Comparison of ENCODE assay signal across 9 mouse cellular contexts in genomic region chr11:35668138-35668537, GRCm38 (mm10).
A peak's percentile ranks its signal among the peaks of the same experiment; 100 is the strongest.
DNase-seq lines count a peak whose midpoint lies in the region; ATAC-seq lines count a peak whose summit lies in the region.
"Had no signal": no experiment of that assay in that cellular context is flagged by ENCODE, and none has a peak within 500 bp of the region (broad histone marks: within the 10 kb centered on the region; RNA-seq: fewer than 3 reads in every experiment).

No protein-coding gene starts in this region.

- no peaks in the 10 kb centered on the region for H3K9me3 ChIP-seq in hindbrain, embryonic 16.5 days (ENCODE audit: control insufficient read depth, low read length)
- H3K9me3 ChIP-seq in hindbrain, embryonic 10.5 days = no peaks in the 10 kb centered on the region
- no peaks in the 10 kb centered on the region for H3K9me3 ChIP-seq in heart, embryonic 10.5 days
- H3K9me3 ChIP-seq: embryonic facial prominence, embryonic 15.5 days had no signal

- WGBS in hindbrain, embryonic 16.5 days = 25% methylated on average over 3 of the region's 3 CpGs
- WGBS in hindbrain, embryonic 10.5 days = 61% methylated on average over 3 of the region's 3 CpGs
- 40% methylated on average over 3 of the region's 3 CpGs for WGBS in heart, embryonic 10.5 days

- no peak overlapping the region for H3K9ac ChIP-seq in hindbrain, embryonic 16.5 days (ENCODE audit: low read depth, low read length)
- H3K9ac ChIP-seq: embryonic facial prominence, embryonic 15.5 days had no signal

- peaks cover 5% of the 10 kb centered on the region for H3K27me3 ChIP-seq in hindbrain, embryonic 16.5 days (replicated peaks; ENCODE audit: control insufficient read depth, insufficient read depth, low read length)
- peaks cover 30% of the 10 kb centered on the region for H3K27me3 ChIP-seq in hindbrain, embryonic 10.5 days (ENCODE audit: insufficient read depth, poor library complexity, severe bottlenecking)
- no peaks in the 10 kb centered on the region for H3K27me3 ChIP-seq in heart, embryonic 10.5 days (ENCODE audit: insufficient read depth, poor library complexity, severe bottlenecking)
- H3K27me3 ChIP-seq: embryonic facial prominence, embryonic 15.5 days had no signal

- ATAC-seq in hindbrain, embryonic 16.5 days = 0 out of 2 replicates have a peak, but pooled peaks have one; percentile 40

- peaks cover 4% of the 10 kb centered on the region; the same call in 1 of the 2 replicates for H3K4me1 ChIP-seq in hindbrain, embryonic 16.5 days (ENCODE audit: control insufficient read depth, insufficient read depth, low read depth, low read length)
- peaks cover 11% of the 10 kb centered on the region for H3K4me1 ChIP-seq in hindbrain, embryonic 10.5 days (replicated peaks)
- H3K4me1 ChIP-seq in heart, embryonic 10.5 days = 0 out of 2 replicates have a peak, but pooled peaks cover 5% of the 10 kb centered on the region
- H3K4me1 ChIP-seq: embryonic facial prominence, embryonic 15.5 days had no signal

- no peaks in the 10 kb centered on the region for H3K36me3 ChIP-seq in hindbrain, embryonic 16.5 days (ENCODE audit: control insufficient read depth, insufficient read depth, low read length)
- peaks cover 63% of the 10 kb centered on the region for H3K36me3 ChIP-seq in hindbrain, embryonic 10.5 days
- peaks cover 23% of the 10 kb centered on the region for H3K36me3 ChIP-seq in heart, embryonic 10.5 days
- H3K36me3 ChIP-seq: embryonic facial prominence, embryonic 15.5 days had no signal

- no peak for DNase-seq in hindbrain, embryonic 10.5 days (ENCODE audit: low spot score)
- peak; percentile 58 for DNase-seq in testis, postnatal 10 days (ENCODE audit: low spot score)
- no peak for DNase-seq in testis, postnatal 14 days (ENCODE audit: low spot score)
- DNase-seq in cerebellum, adult 9-11 months = peak; percentile 78
- peak; percentile 17 for DNase-seq in retina, postnatal 1 day
- DNase-seq in spleen, adult 18-20 months = no peak
- no peak for DNase-seq in heart, embryonic 10.5 days (ENCODE audit: low spot score)

- H3K4me2 ChIP-seq in hindbrain, embryonic 16.5 days (ENCODE audit: low read length) = no peak overlapping the region
- H3K4me2 ChIP-seq: embryonic facial prominence, embryonic 15.5 days had no signal

- no peak overlapping the region; the same call in 1 of the 2 replicates for H3K27ac ChIP-seq in hindbrain, embryonic 16.5 days (ENCODE audit: low read depth, low read length)
- H3K27ac ChIP-seq in hindbrain, embryonic 10.5 days = no peak overlapping the region
- no peak overlapping the region for H3K27ac ChIP-seq in heart, embryonic 10.5 days
- H3K27ac ChIP-seq: embryonic facial prominence, embryonic 15.5 days had no signal

- no peak overlapping the region for H3K4me3 ChIP-seq in hindbrain, embryonic 16.5 days (ENCODE audit: low read length)
- H3K4me3 ChIP-seq in hindbrain, embryonic 10.5 days = no peak overlapping the region
- no peak overlapping the region for H3K4me3 ChIP-seq in heart, embryonic 10.5 days
- H3K4me3 ChIP-seq: embryonic facial prominence, embryonic 15.5 days had no signal

Comparison
In these comparisons a context has a peak if more than half of its experiments do, and no peak if none do; other contexts are left out.
1. DNase-seq: peak in testis, postnatal 10 days (single experiment), cerebellum, adult 9-11 months (single experiment) and retina, postnatal 1 day (single experiment); none in hindbrain, embryonic 10.5 days (single experiment), testis, postnatal 14 days (single experiment), spleen, adult 18-20 months (0 of 2) and heart, embryonic 10.5 days (single experiment).